Mouse (Mus musculus) kidney, adult 2 months (tissue): ENCODE measurements around the gene D10Wsu102e.

ENCODE experiments used
- CTCF ChIP-seq: fragments of 200-500 bp; conservative IDR thresholded peaks from 2 replicates; pipeline ENCODE4 v1.5.1; 2011; ENCODE audit warnings: low read depth, mild to moderate bottlenecking, control low read depth, low read length, moderate library complexity, mixed read lengths; ENCODE audit not compliant: insufficient read depth, insufficient read length
- POLR2A ChIP-seq: fragments of 200-500 bp; IDR thresholded peaks from one replicate; pipeline ENCODE4 v1.6.1; 2011; ENCODE audit warnings: low read depth, low read length, control low read depth

DNA sequence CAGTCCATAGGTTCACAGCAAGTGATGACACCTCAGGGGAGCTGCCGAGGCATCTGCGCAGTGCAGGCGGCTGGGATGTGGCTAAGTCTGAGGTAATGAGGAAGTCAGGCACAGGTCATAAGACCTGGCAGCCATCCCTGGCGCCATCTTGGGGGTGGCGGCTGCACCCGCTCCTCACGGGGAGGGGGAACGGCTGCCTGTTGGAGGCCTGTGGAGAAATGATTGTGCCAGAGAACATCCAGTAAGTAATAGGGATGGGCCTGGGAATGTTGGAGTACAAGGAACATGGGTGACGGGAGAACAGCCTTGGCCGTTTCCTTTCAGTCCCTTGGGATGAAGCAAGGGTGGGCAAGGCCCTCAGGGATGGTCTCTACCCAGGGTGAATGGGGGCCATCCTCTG lies 47.1 kb downstream of the D10Wsu102e start:
- TF ChIP-seq POLR2A (no peak), CTCF (no peak)
